Mouse (Mus musculus): ENCODE results near the gene Tubg1.

Tubg1 gene

GRCm38 (mm10) chr11:101167211-101167962 is 47.6 kb downstream of the Tubg1 start:
- no peak for DNase-seq (ENCODE audit: low spot score)

- no peak for DNase-seq (ENCODE audit: low spot score)
Observed at GRCm38 (mm10) chr11:101167963-101168300, 48.2 kb downstream of the Tubg1 start.

- no peak for DNase-seq (ENCODE audit: low spot score)
Observed at GRCm38 (mm10) chr11:101168301-101168980, 48.7 kb downstream of the Tubg1 start.

GRCm38 (mm10) chr11:101169301-101170107 is 49.8 kb downstream of the Tubg1 start:
- no peak for DNase-seq (ENCODE audit: low spot score)

GRCm38 (mm10) chr11:101170354-101170810 is 50.6 kb downstream of the Tubg1 start, which contains the start of gene Cntnap1:
Gene Cntnap1, plus strand, starts transcription at chr11:101170523.
- DNase-seq (ENCODE audit: low spot score), result no peak

- DNase-seq (ENCODE audit: low spot score), result peak; percentile 68
Observed at GRCm38 (mm10) chr11:101170811-101171610, 51.3 kb downstream of the Tubg1 start, which contains the start of gene Plekhh3. Gene Plekhh3, minus strand, starts transcription at chr11:101171351.

GRCm38 (mm10) chr11:101171721-101172433 is 52.1 kb downstream of the Tubg1 start:
- DNase-seq (ENCODE audit: low spot score), result no peak

- no peak for DNase-seq (ENCODE audit: low spot score)
Observed at GRCm38 (mm10) chr11:101172434-101172815, 52.7 kb downstream of the Tubg1 start.

- no peak for DNase-seq (ENCODE audit: low spot score)
Observed at GRCm38 (mm10) chr11:101173112-101173511, 53.4 kb downstream of the Tubg1 start.

- DNase-seq (ENCODE audit: low spot score), result peak; percentile 54
Observed at GRCm38 (mm10) chr11:101173631-101174388, 54.1 kb downstream of the Tubg1 start.

- no peak for DNase-seq (ENCODE audit: low spot score)
Observed at GRCm38 (mm10) chr11:101174389-101174745, 54.6 kb downstream of the Tubg1 start.

- DNase-seq (ENCODE audit: low spot score), result no peak
Observed at GRCm38 (mm10) chr11:101174851-101175628, 55.3 kb downstream of the Tubg1 start, which contains the start of gene Ccr10. Gene Ccr10, minus strand, starts transcription at chr11:101175443.

- no peak for DNase-seq (ENCODE audit: low spot score)
Observed at GRCm38 (mm10) chr11:101175636-101176116, 55.9 kb downstream of the Tubg1 start.

Data from c-Kit-positive CD71-positive TER-119-positive erythroid progenitor cells, embryonic 14.5 days (primary cell).